Mouse (Mus musculus): Measurements from ENCODE around the gene Eif1ad. TPM values are rescaled to one million over a fixed set of nuclear protein-coding genes. Genes with fewer than 3 reads are reported as not detected.
"Not testable (repeated sequence)": the region's sequence is repeated elsewhere in the genome, so short reads cannot be mapped to it uniquely, and the experiment has no call there.

Eif1ad gene
- 10 to 100 TPM; 33.6 to 37.8 TPM for total RNA-seq (2021)
- long read RNA-seq, experiment 1, transcript Eif1ad-201 (6 exons, 2,556 nt): major isoform, 76 of 85 reads
- long read RNA-seq, experiment 1, partial matches to known transcripts: 7 of 85 reads
- long read RNA-seq, experiment 1, other reads (novel, unspliced or antisense): 2 of 85 reads
- long read RNA-seq, experiment 2, transcript Eif1ad-201 (6 exons, 2,556 nt): major isoform, 38 of 45 reads
- long read RNA-seq, experiment 2, partial matches to known transcripts: 1 of 45 reads
- long read RNA-seq, experiment 2, other reads (novel, unspliced or antisense): 6 of 45 reads

- peak; percentile 95 for DNase-seq
Observed at GRCm38 (mm10) chr19:5366175-5367052, at the start of gene Eif1ad. Gene Eif1ad (plus strand): TSS chr19:5366741.

- DNase-seq: no peak
Observed at GRCm38 (mm10) chr19:5323801-5324200, 42.7 kb upstream of the Eif1ad start.

GRCm38 (mm10) chr19:5327970-5328369, 38.6 kb upstream of the Eif1ad start:
- DNase-seq: no peak

- no peak for DNase-seq
Observed at GRCm38 (mm10) chr19:5334741-5335140, 31.8 kb upstream of the Eif1ad start.

GRCm38 (mm10) chr19:5335441-5335840, 31.1 kb upstream of the Eif1ad start, which contains the start of gene Catsper1:
Gene Catsper1 (plus strand): TSS chr19:5335741.
- DNase-seq: no peak

GRCm38 (mm10) chr19:5337975-5338374, 28.6 kb upstream of the Eif1ad start:
- peak; percentile 88 for DNase-seq

- no peak for DNase-seq
Observed at GRCm38 (mm10) chr19:5341360-5341759, 25.2 kb upstream of the Eif1ad start.

- DNase-seq: no peak
Observed at GRCm38 (mm10) chr19:5345297-5346131, 21.0 kb upstream of the Eif1ad start.

GRCm38 (mm10) chr19:5348064-5348463, 18.5 kb upstream of the Eif1ad start:
- no peak for DNase-seq

- no peak for DNase-seq
Observed at GRCm38 (mm10) chr19:5348526-5349501, 17.7 kb upstream of the Eif1ad start.

- not testable (repeated sequence) for DNase-seq
Observed at GRCm38 (mm10) chr19:5349502-5349873, 17.1 kb upstream of the Eif1ad start, which contains the start of gene Cst6. Gene Cst6 (minus strand): TSS chr19:5349574.

GRCm38 (mm10) chr19:5353609-5354008, 12.9 kb upstream of the Eif1ad start:
- DNase-seq: no peak

GRCm38 (mm10) chr19:5356080-5356479, 10.5 kb upstream of the Eif1ad start:
- DNase-seq: no peak

- DNase-seq: no peak
Observed at GRCm38 (mm10) chr19:5362186-5362585, 4.4 kb upstream of the Eif1ad start.

GRCm38 (mm10) chr19:5364124-5364523, 2.4 kb upstream of the Eif1ad start:
- DNase-seq: no peak

GRCm38 (mm10) chr19:5365751-5366150, 790 bp upstream of the Eif1ad start:
- peak; percentile 27 for DNase-seq

GRCm38 (mm10) chr19:5367053-5367359, 465 bp downstream of the Eif1ad start, which contains the start of gene Banf1:
Gene Banf1 (minus strand): TSS chr19:5367168.
- no peak for DNase-seq

GRCm38 (mm10) chr19:5367455-5367854, 914 bp downstream of the Eif1ad start:
- no peak for DNase-seq

GRCm38 (mm10) chr19:5370932-5371331, 4.4 kb downstream of the Eif1ad start:
- DNase-seq: no peak

GRCm38 (mm10) chr19:5372724-5373123, 6.2 kb downstream of the Eif1ad start:
- no peak for DNase-seq

- DNase-seq: no peak
Observed at GRCm38 (mm10) chr19:5374177-5374576, 7.6 kb downstream of the Eif1ad start.

All from adrenal gland, postnatal 10 days (tissue).